Mouse (Mus musculus) spleen, adult 2 months (tissue): ENCODE measurements around the gene Csn1s2a. TPM values are rescaled to one million over a fixed set of nuclear protein-coding genes. Genes with fewer than 3 reads are reported as not detected.
"Not testable (repeated sequence)": the region's sequence is repeated elsewhere in the genome, so short reads cannot be mapped to it uniquely, and the experiment has no call there.

Experiments
- DNase-seq, 2 experiments: peaks; one replicate each; pipeline versions ENCODE4 v3.0.0 to v3.0.0-alpha.2; 2012 to 2021; ENCODE audit warnings: low spot score in 2 of 2, low read depth in 1 of 2
- H3K27ac ChIP-seq: fragments of 200-500 bp; 2 replicates; pipeline ENCODE4 v1.5.1; 2012; ENCODE audit warnings: low read length, inconsistent platforms; ENCODE audit not compliant: insufficient read depth
- H3K27me3 ChIP-seq: fragments of 200-500 bp; 2 replicates; pipeline ENCODE4 v1.6.1; 2012; ENCODE audit warnings: mild to moderate bottlenecking, moderate library complexity, low read length, inconsistent platforms; ENCODE audit not compliant: control insufficient read depth, insufficient read depth
- H3K36me3 ChIP-seq: fragments of 200-500 bp; 2 replicates; pipeline ENCODE4 v1.6.1; 2012; ENCODE audit warnings: mild to moderate bottlenecking, low read length, inconsistent platforms; ENCODE audit not compliant: control insufficient read depth, insufficient read depth
- H3K4me1 ChIP-seq: fragments of 200-500 bp; 2 replicates; pipeline ENCODE4 v1.6.1; 2011; ENCODE audit warnings: inconsistent platforms; ENCODE audit not compliant: control insufficient read depth, insufficient read depth, insufficient read length
- H3K4me3 ChIP-seq: fragments of 200-500 bp; 2 replicates; pipeline ENCODE4 v1.5.1; 2011; ENCODE audit warnings: mild to moderate bottlenecking, inconsistent platforms; ENCODE audit not compliant: insufficient read depth, insufficient read length; ENCODE audit errors: extremely low read depth
- CTCF ChIP-seq: fragments of 200-500 bp; IDR thresholded peaks from 2 replicates; pipeline ENCODE4 v1.5.1; 2011; ENCODE audit warnings: mild to moderate bottlenecking, inconsistent platforms; ENCODE audit not compliant: insufficient read depth, insufficient read length, insufficient replicate concordance; ENCODE audit errors: extremely low read depth
- POLR2A ChIP-seq: fragments of 200-500 bp; IDR thresholded peaks from 2 replicates; pipeline ENCODE4 v1.6.1; 2011; ENCODE audit warnings: low read depth, low read length, inconsistent platforms
- WGBS: fragments of 180-500 bp; shearing (Covaris S2); methylation state at CpG from one replicate; pipeline ENCODE4 v1.1.7; 2018; 5-methylcytosine and 5-hydroxymethylcytosine counted together
- polyA plus RNA-seq: library from polyadenylated mRNA; depleted of rRNA; stranded (reverse); fragments of >200 nt; gene quantifications from 2 replicates; pipeline ENCODE4 v1.2.3, GENCODE M21; 2012; rRNA removed

The Csn1s2a gene
- not detected in 2 replicates for polyA plus RNA-seq

GRCm38 (mm10) chr5:87774267-87774666 lies at the start of gene Csn1s2a:
TSS of gene Csn1s2a (plus strand) at chr5:87774567.
- H3K27me3 ChIP-seq, result no peaks in the 10 kb centered on the region
- H3K36me3 ChIP-seq, result no peaks in the 10 kb centered on the region
- WGBS, result 60% methylated on average over 1 of the region's 1 CpGs
- no peak within 1 kb of the TSS for H3K4me3 ChIP-seq
- H3K4me1 ChIP-seq, result no peaks in the 10 kb centered on the region
- no peak within 1 kb of the TSS for H3K27ac ChIP-seq
- no peak for DNase-seq
- TF ChIP-seq CTCF (no peak), POLR2A (no peak)

- Histone ChIP-seq H3K27me3 (no peaks in the 10 kb centered on the region), H3K36me3 (no peaks in the 10 kb centered on the region), H3K27ac (no peak overlapping the region), H3K4me1 (no peaks in the 10 kb centered on the region), H3K4me3 (no peak overlapping the region)
- DNase-seq, result no peak
- no peak for TF ChIP-seq POLR2A
- no peak for TF ChIP-seq CTCF
Measured at GRCm38 (mm10) chr5:87734821-87735220, 39.5 kb upstream of the Csn1s2a start.

- H3K4me3 ChIP-seq, result no peak overlapping the region
- H3K36me3 ChIP-seq, result no peaks in the 10 kb centered on the region
- no peaks in the 10 kb centered on the region for H3K4me1 ChIP-seq
- H3K27me3 ChIP-seq, result no peaks in the 10 kb centered on the region
- no peak overlapping the region for H3K27ac ChIP-seq
- WGBS, result 86% methylated on average over 1 of the region's 1 CpGs
- TF ChIP-seq CTCF, result no peak
- no peak for TF ChIP-seq POLR2A
- no peak for DNase-seq
Measured at GRCm38 (mm10) chr5:87753471-87753870, 20.9 kb upstream of the Csn1s2a start.

- Histone ChIP-seq H3K36me3 (no peaks in the 10 kb centered on the region), H3K4me1 (no peaks in the 10 kb centered on the region), H3K27me3 (no peaks in the 10 kb centered on the region), H3K27ac (no peak overlapping the region), H3K4me3 (no peak overlapping the region)
- DNase-seq, result no peak
- TF ChIP-seq POLR2A (no peak), CTCF (no peak)
- 83% methylated on average over 3 of the region's 3 CpGs for WGBS
Measured at GRCm38 (mm10) chr5:87764546-87764945, 9.8 kb upstream of the Csn1s2a start.

GRCm38 (mm10) chr5:87772151-87772550 lies 2.2 kb upstream of the Csn1s2a start:
- H3K36me3 ChIP-seq, H3K27ac ChIP-seq, H3K4me3 ChIP-seq, H3K4me1 ChIP-seq, H3K27me3 ChIP-seq, DNase-seq: not testable (repeated sequence)
- 49% methylated on average over 2 of the region's 2 CpGs for whole genome bisulfite sequencing

GRCm38 (mm10) chr5:87782731-87783130 lies 8.4 kb downstream of the Csn1s2a start:
- 48% methylated on average over 4 of the region's 4 CpGs for WGBS
- Histone ChIP-seq H3K36me3 (no peaks in the 10 kb centered on the region), H3K27me3 (no peaks in the 10 kb centered on the region), H3K4me3 (no peak overlapping the region), H3K27ac (no peak overlapping the region), H3K4me1 (no peaks in the 10 kb centered on the region)
- no peak for DNase-seq
- TF ChIP-seq CTCF (no peak), POLR2A (no peak)

- Histone ChIP-seq H3K36me3 (no peaks in the 10 kb centered on the region), H3K4me3 (no peak within 1 kb of the TSS), H3K27ac (no peak within 1 kb of the TSS), H3K27me3 (no peaks in the 10 kb centered on the region), H3K4me1 (no peaks in the 10 kb centered on the region)
- no peak for TF ChIP-seq POLR2A
- no peak for TF ChIP-seq CTCF
- 68% methylated on average over 2 of the region's 2 CpGs for WGBS
- DNase-seq, result no peak
Measured at GRCm38 (mm10) chr5:87807782-87808181, 33.4 kb downstream of the Csn1s2a start, which contains the start of gene Csn1s2b. TSS of gene Csn1s2b (plus strand) at chr5:87808082.
